Mouse (Mus musculus) embryonic facial prominence, embryonic 15.5 days (tissue): ENCODE data around the gene Kalrn. TPM values are rescaled to one million over a fixed set of nuclear protein-coding genes. Genes with fewer than 3 reads are reported as not detected.

ENCODE experiments used
- ATAC-seq: fragments of 200-750 bp; cut with Nextera tagmentation; 2 replicates; pipeline ENCODE4 v1.8.0; 2017; ENCODE audit warnings: low read depth, moderate TSS enrichment; ENCODE audit not compliant: insufficient number of reproducible peaks, low FRiP score, low TSS enrichment
- H3K27ac ChIP-seq: fragments of 300-500 bp; sonication (generic); replicated peaks from 2 replicates; pipeline ENCODE4 v1.5.1; 2015; ENCODE audit warnings: mild to moderate bottlenecking, inconsistent platforms
- H3K27me3 ChIP-seq: fragments of 300-500 bp; sonication (generic); 2 replicates; pipeline ENCODE4 v1.6.1; 2015; ENCODE audit warnings: inconsistent platforms
- H3K36me3 ChIP-seq: fragments of 300-500 bp; sonication (generic); 2 replicates; pipeline ENCODE4 v1.6.1; 2015; ENCODE audit warnings: mild to moderate bottlenecking, inconsistent platforms
- H3K4me1 ChIP-seq: fragments of 300-500 bp; sonication (generic); 2 replicates; pipeline ENCODE4 v1.6.1; 2015; ENCODE audit warnings: inconsistent platforms
- H3K4me2 ChIP-seq: fragments of 300-500 bp; sonication (generic); replicated peaks from 2 replicates; pipeline ENCODE4 v1.6.1; 2015; ENCODE audit warnings: mild to moderate bottlenecking, inconsistent platforms
- H3K4me3 ChIP-seq: fragments of 300-500 bp; sonication (generic); replicated peaks from 2 replicates; pipeline ENCODE4 v1.5.1; 2015; ENCODE audit warnings: mild to moderate bottlenecking, inconsistent platforms
- H3K9ac ChIP-seq: fragments of 300-500 bp; sonication (generic); 2 replicates; pipeline ENCODE4 v1.6.1; 2015; ENCODE audit warnings: inconsistent platforms
- H3K9me3 ChIP-seq: fragments of 300-500 bp; sonication (generic); replicated peaks from 2 replicates; pipeline ENCODE4 v1.6.1; 2016; ENCODE audit warnings: inconsistent platforms
- WGBS: fragments of 180-500 bp; shearing (Covaris S2); methylation state at CpG from one replicate; pipeline ENCODE4 v1.1.7; 2015; 5-methylcytosine and 5-hydroxymethylcytosine counted together
- polyA plus RNA-seq: library from polyadenylated mRNA; unstranded; fragments of >200 nt; fragmentation: Nextera tagmentation; extraction: Ambion mirVana; gene quantifications from 2 replicates; pipeline ENCODE4 v1.2.1, GENCODE M21; 2015

Kalrn gene
- polyA plus RNA-seq, 1 experiment from 2014 or later, result 14.3 TPM

- Histone ChIP-seq H3K4me1 (no peaks in the 10 kb centered on the region), H3K4me3 (no peak overlapping the region), H3K9ac (no peak overlapping the region), H3K36me3 (no peaks in the 10 kb centered on the region; the same call in 1 of the 2 replicates), H3K27me3 (no peaks in the 10 kb centered on the region), H3K4me2 (no peak overlapping the region), H3K27ac (no peak overlapping the region), H3K9me3 (no peaks in the 10 kb centered on the region)
- no peak for ATAC-seq
- WGBS, result 85% methylated on average over 6 of the region's 6 CpGs
Measured at GRCm38 (mm10) chr16:34388871-34389270, 184.5 kb downstream of the Kalrn start.

- Histone ChIP-seq H3K27ac (no peak overlapping the region), H3K9ac (no peak overlapping the region), H3K27me3 (no peaks in the 10 kb centered on the region), H3K36me3 (no peaks in the 10 kb centered on the region; the same call in 1 of the 2 replicates), H3K4me3 (no peak overlapping the region), H3K9me3 (no peaks in the 10 kb centered on the region), H3K4me1 (no peaks in the 10 kb centered on the region), H3K4me2 (no peak overlapping the region)
- 92% methylated on average over 8 of the region's 8 CpGs for WGBS
- ATAC-seq, result no peak
Measured at GRCm38 (mm10) chr16:34385065-34385464, 188.3 kb downstream of the Kalrn start.

GRCm38 (mm10) chr16:34382992-34383391 is 190.3 kb downstream of the Kalrn start:
- H3K9ac ChIP-seq, result no peak overlapping the region
- WGBS, result 94% methylated on average over 4 of the region's 4 CpGs
- peak; percentile 43; the same call in 1 of the 2 replicates for ATAC-seq
- H3K27ac ChIP-seq, result no peak overlapping the region
- no peaks in the 10 kb centered on the region for H3K27me3 ChIP-seq
- no peaks in the 10 kb centered on the region for H3K9me3 ChIP-seq
- no peaks in the 10 kb centered on the region for H3K4me1 ChIP-seq
- no peaks in the 10 kb centered on the region; the same call in 1 of the 2 replicates for H3K36me3 ChIP-seq
- H3K4me3 ChIP-seq, result no peak overlapping the region
- H3K4me2 ChIP-seq, result no peak overlapping the region

- Histone ChIP-seq H3K36me3 (no peaks in the 10 kb centered on the region), H3K9me3 (no peaks in the 10 kb centered on the region), H3K4me1 (peaks cover 13% of the 10 kb centered on the region), H3K4me2 (no peak overlapping the region), H3K9ac (no peak overlapping the region), H3K27me3 (no peaks in the 10 kb centered on the region), H3K4me3 (no peak overlapping the region), H3K27ac (no peak overlapping the region)
- ATAC-seq, result no peak
- 72% methylated on average over 12 of the region's 12 CpGs for WGBS
Measured at GRCm38 (mm10) chr16:34376166-34376857, 197.0 kb downstream of the Kalrn start.

- H3K4me1 ChIP-seq, result peaks cover 13% of the 10 kb centered on the region
- H3K4me2 ChIP-seq, result no peak overlapping the region
- H3K36me3 ChIP-seq, result no peaks in the 10 kb centered on the region
- no peaks in the 10 kb centered on the region for H3K27me3 ChIP-seq
- no peak for ATAC-seq
- no peaks in the 10 kb centered on the region for H3K9me3 ChIP-seq
- no peak overlapping the region for H3K9ac ChIP-seq
- no peak overlapping the region for H3K27ac ChIP-seq
- WGBS, result 66% methylated on average over 4 of the region's 4 CpGs
- H3K4me3 ChIP-seq, result no peak overlapping the region
Measured at GRCm38 (mm10) chr16:34373519-34373918, 199.8 kb downstream of the Kalrn start.

GRCm38 (mm10) chr16:34372103-34372741 is 201.1 kb downstream of the Kalrn start:
- peaks cover 13% of the 10 kb centered on the region for H3K4me1 ChIP-seq
- H3K36me3 ChIP-seq, result no peaks in the 10 kb centered on the region
- no peak overlapping the region for H3K4me3 ChIP-seq
- no peaks in the 10 kb centered on the region for H3K27me3 ChIP-seq
- H3K27ac ChIP-seq, result no peak overlapping the region
- no peaks in the 10 kb centered on the region for H3K9me3 ChIP-seq
- 60% methylated on average over 15 of the region's 15 CpGs for WGBS
- no peak overlapping the region for H3K4me2 ChIP-seq
- ATAC-seq, result no peak
- H3K9ac ChIP-seq, result no peak overlapping the region

- Histone ChIP-seq H3K27me3 (no peaks in the 10 kb centered on the region), H3K9me3 (no peaks in the 10 kb centered on the region), H3K4me1 (no peaks in the 10 kb centered on the region), H3K4me2 (no peak overlapping the region), H3K36me3 (0 out of 2 replicates have a peak, but pooled peaks cover 3% of the 10 kb centered on the region), H3K27ac (no peak overlapping the region), H3K9ac (no peak overlapping the region), H3K4me3 (no peak overlapping the region)
- WGBS, result 61% methylated on average over 4 of the region's 4 CpGs
- ATAC-seq, result no peak
Measured at GRCm38 (mm10) chr16:34359206-34359605, 214.1 kb downstream of the Kalrn start.

GRCm38 (mm10) chr16:34355547-34355946 is 217.8 kb downstream of the Kalrn start:
- no peak overlapping the region for H3K9ac ChIP-seq
- no peaks in the 10 kb centered on the region for H3K4me1 ChIP-seq
- no peak overlapping the region for H3K27ac ChIP-seq
- H3K36me3 ChIP-seq, result 0 out of 2 replicates have a peak, but pooled peaks cover 3% of the 10 kb centered on the region
- H3K27me3 ChIP-seq, result no peaks in the 10 kb centered on the region
- H3K4me2 ChIP-seq, result no peak overlapping the region
- no peak overlapping the region for H3K4me3 ChIP-seq
- WGBS, result 90% methylated on average over 3 of the region's 3 CpGs
- H3K9me3 ChIP-seq, result no peaks in the 10 kb centered on the region
- no peak for ATAC-seq

- Histone ChIP-seq H3K4me3 (no peak overlapping the region), H3K4me1 (no peaks in the 10 kb centered on the region), H3K27me3 (no peaks in the 10 kb centered on the region), H3K9me3 (no peaks in the 10 kb centered on the region), H3K36me3 (0 out of 2 replicates have a peak, but pooled peaks cover 3% of the 10 kb centered on the region), H3K4me2 (no peak overlapping the region), H3K27ac (no peak overlapping the region), H3K9ac (no peak overlapping the region)
- no peak for ATAC-seq
- WGBS, result 78% methylated on average over 3 of the region's 3 CpGs
Measured at GRCm38 (mm10) chr16:34354042-34354441, 219.3 kb downstream of the Kalrn start.

- Histone ChIP-seq H3K9ac (no peak overlapping the region), H3K4me2 (no peak overlapping the region), H3K4me3 (no peak overlapping the region), H3K36me3 (0 out of 2 replicates have a peak, but pooled peaks cover 3% of the 10 kb centered on the region), H3K27me3 (no peaks in the 10 kb centered on the region), H3K4me1 (0 out of 2 replicates have a peak, but pooled peaks cover 2% of the 10 kb centered on the region), H3K9me3 (no peaks in the 10 kb centered on the region), H3K27ac (no peak overlapping the region)
- no peak for ATAC-seq
- 43% methylated on average over 6 of the region's 6 CpGs for WGBS
Measured at GRCm38 (mm10) chr16:34352747-34353146, 220.6 kb downstream of the Kalrn start.

- Histone ChIP-seq H3K27ac (no peak overlapping the region), H3K4me2 (no peak overlapping the region), H3K4me1 (0 out of 2 replicates have a peak, but pooled peaks cover 5% of the 10 kb centered on the region), H3K27me3 (no peaks in the 10 kb centered on the region), H3K9ac (no peak overlapping the region), H3K9me3 (no peaks in the 10 kb centered on the region), H3K36me3 (no peaks in the 10 kb centered on the region), H3K4me3 (no peak overlapping the region)
- ATAC-seq, result no peak
- 69% methylated on average over 7 of the region's 7 CpGs for WGBS
Measured at GRCm38 (mm10) chr16:34351575-34352150, 221.7 kb downstream of the Kalrn start.
